23 mouse cellular contexts compared by ENCODE assay signal in genomic region chr17:11340368-11340767, GRCm38 (mm10).
"Had no signal": no experiment of that assay in that cellular context is flagged by ENCODE, and none has a peak within 500 bp of the region (broad histone marks: within the 10 kb centered on the region; RNA-seq: fewer than 3 reads in every experiment).

No protein-coding gene starts in this region.

- H3K9ac ChIP-seq: heart, embryonic 13.5 days; heart, embryonic 15.5 days; hindbrain, embryonic 12.5 days; hindbrain, embryonic 14.5 days; intestine, embryonic 15.5 days; limb, embryonic 12.5 days had no signal

- DNase-seq: gastrocnemius, postnatal 14 days; gastrocnemius, postnatal 36 days; heart, adult 2 months; heart, postnatal 4 days; kidney, adult 18-20 months; kidney, adult 8-10 months; kidney, postnatal 10 days; kidney, postnatal 25 days; kidney, postnatal 4 days had no signal

- H3K4me2 ChIP-seq: heart, embryonic 11.5 days; heart, embryonic 13.5 days; heart, embryonic 15.5 days; hindbrain, embryonic 12.5 days; hindbrain, embryonic 14.5 days; intestine, embryonic 15.5 days; limb, embryonic 12.5 days had no signal

- H3K4me3 ChIP-seq: heart, adult 2 months; heart, embryonic 13.5 days; heart, embryonic 15.5 days; hindbrain, embryonic 10.5 days; hindbrain, embryonic 12.5 days; intestine, embryonic 15.5 days; layer of hippocampus, adult 2 months; left cerebral cortex, adult 2 months; limb, embryonic 10.5 days; limb, embryonic 12.5 days had no signal

- H3K9me3 ChIP-seq: heart, embryonic 13.5 days; heart, embryonic 15.5 days; hindbrain, embryonic 10.5 days; hindbrain, embryonic 12.5 days; intestine, embryonic 15.5 days; limb, embryonic 10.5 days; limb, embryonic 12.5 days had no signal

- H3K36me3 ChIP-seq: heart, embryonic 13.5 days; heart, embryonic 15.5 days; hindbrain, embryonic 10.5 days; hindbrain, embryonic 12.5 days; intestine, embryonic 15.5 days; limb, embryonic 10.5 days; limb, embryonic 12.5 days had no signal

- H3K4me1 ChIP-seq: heart, embryonic 13.5 days; heart, embryonic 15.5 days; hindbrain, embryonic 10.5 days; hindbrain, embryonic 12.5 days; intestine, embryonic 15.5 days; limb, embryonic 12.5 days had no signal

- H3K27ac ChIP-seq: heart, adult 2 months; heart, embryonic 13.5 days; heart, embryonic 15.5 days; hindbrain, embryonic 10.5 days; hindbrain, embryonic 12.5 days; hindbrain, embryonic 14.5 days; intestine, embryonic 15.5 days; layer of hippocampus, adult 2 months; left cerebral cortex, adult 2 months; limb, embryonic 10.5 days; limb, embryonic 12.5 days had no signal

- ATAC-seq: hindbrain, embryonic 16.5 days; inflammation-experienced regulatory T-cells, adult 6 months; intestine, embryonic 15.5 days; intestine, postnatal 0 days had no signal

- H3K27me3 ChIP-seq: heart, embryonic 15.5 days; hindbrain, embryonic 12.5 days; intestine, embryonic 15.5 days; limb, embryonic 12.5 days had no signal
